Mouse (Mus musculus) CH12.LX (cell line): ENCODE measurements around the gene Evpl.

Source experiments
- CHD1 ChIP-seq: IDR thresholded peaks from 2 replicates; pipeline ENCODE4 v1.6.1; 2012; ENCODE audit warnings: low read depth, low read length, improper control_type of control experiment, inconsistent platforms
- CTCF ChIP-seq, 2 experiments: IDR thresholded peaks in 1 of 2; conservative IDR thresholded peaks in 1 of 2; 2 replicates each; pipeline ENCODE4 v1.5.1; 2011 to 2012; ENCODE audit warnings: low read depth in 2 of 2, low read length in 2 of 2, improper control_type of control experiment in 1 of 2, inconsistent platforms in 1 of 2, mild to moderate bottlenecking in 1 of 2, moderate library complexity in 1 of 2
- EP300 ChIP-seq: IDR thresholded peaks from 2 replicates; pipeline ENCODE4 v1.6.1; 2011; ENCODE audit warnings: low read length, improper control_type of control experiment
- MAZ ChIP-seq: IDR thresholded peaks from 2 replicates; pipeline ENCODE4 v1.6.1; 2012; ENCODE audit warnings: low read depth, mild to moderate bottlenecking, inconsistent platforms, low read length, improper control_type of control experiment, moderate library complexity
- POLR2A ChIP-seq: IDR thresholded peaks from 2 replicates; pipeline ENCODE4 v1.6.1; 2011; ENCODE audit warnings: low read depth, mild to moderate bottlenecking, improper control_type of control experiment, low read length
- POLR2AphosphoS2 ChIP-seq: IDR thresholded peaks from 2 replicates; pipeline ENCODE4 v1.6.1; 2011; ENCODE audit warnings: low read depth, low read length, improper control_type of control experiment
- RCOR1 ChIP-seq: conservative IDR thresholded peaks from 2 replicates; pipeline ENCODE4 v1.6.1; 2012; ENCODE audit warnings: low read depth, mild to moderate bottlenecking, inconsistent platforms, low read length, improper control_type of control experiment
- SIN3A ChIP-seq: IDR thresholded peaks from 2 replicates; pipeline ENCODE4 v1.6.1; 2012; ENCODE audit warnings: low read length, improper control_type of control experiment, inconsistent platforms
- TBP ChIP-seq: conservative IDR thresholded peaks from 2 replicates; pipeline ENCODE4 v1.6.1; 2011; ENCODE audit warnings: low read depth, low read length, improper control_type of control experiment
- TCF12 ChIP-seq: IDR thresholded peaks from 2 replicates; pipeline ENCODE4 v1.6.1; 2014; ENCODE audit warnings: low read depth, mild to moderate bottlenecking, inconsistent platforms, low read length, improper control_type of control experiment
- USF1 ChIP-seq: IDR thresholded peaks from 2 replicates; pipeline ENCODE4 v1.6.1; 2014; ENCODE audit warnings: low read depth, mild to moderate bottlenecking, inconsistent platforms, low read length, improper control_type of control experiment
- ZMIZ1 ChIP-seq: IDR thresholded peaks from 2 replicates; pipeline ENCODE4 v1.6.1; 2012; ENCODE audit warnings: low read depth, mild to moderate bottlenecking, inconsistent platforms, low read length, improper control_type of control experiment

- TF ChIP-seq CTCF (conservative IDR thresholded peaks at IDR 0.05 in 1 of 2, IDR thresholded peaks at IDR 0.05 in 1 of 2; ENCODE audit: low read depth in 2 of 2, low read length in 2 of 2) = no peak
- no peak for TF ChIP-seq CHD1
- no peak for TF ChIP-seq USF1
- no peak for TF ChIP-seq TCF12
- no peak for TF ChIP-seq POLR2A
- TF ChIP-seq TBP = no peak
- TF ChIP-seq MAZ = no peak
- no peak for TF ChIP-seq EP300
- no peak for TF ChIP-seq SIN3A
- no peak for TF ChIP-seq RCOR1
- no peak for TF ChIP-seq ZMIZ1
- TF ChIP-seq POLR2AphosphoS2 = no peak
Measured at GRCm38 (mm10) chr11:116255982-116256675, 18.3 kb upstream of the Evpl start.
